Mouse (Mus musculus) brain, embryonic 14.5 days (tissue): ENCODE results near the gene Smg8.

Experiments
- CTCF ChIP-seq: fragments of 200-500 bp; IDR thresholded peaks from 2 replicates; pipeline ENCODE4 v1.5.1; 2012; ENCODE audit warnings: inconsistent platforms, mild to moderate bottlenecking, moderate library complexity, borderline replicate concordance; ENCODE audit not compliant: insufficient read depth, insufficient read length; ENCODE audit errors: extremely low read depth
- POLR2A ChIP-seq: fragments of 200-500 bp; IDR thresholded peaks from 2 replicates; pipeline ENCODE4 v1.6.1; 2012; ENCODE audit warnings: mild to moderate bottlenecking, inconsistent platforms, borderline replicate concordance; ENCODE audit not compliant: poor library complexity, insufficient read depth, insufficient read length, severe bottlenecking; ENCODE audit errors: extremely low read depth

DNA sequence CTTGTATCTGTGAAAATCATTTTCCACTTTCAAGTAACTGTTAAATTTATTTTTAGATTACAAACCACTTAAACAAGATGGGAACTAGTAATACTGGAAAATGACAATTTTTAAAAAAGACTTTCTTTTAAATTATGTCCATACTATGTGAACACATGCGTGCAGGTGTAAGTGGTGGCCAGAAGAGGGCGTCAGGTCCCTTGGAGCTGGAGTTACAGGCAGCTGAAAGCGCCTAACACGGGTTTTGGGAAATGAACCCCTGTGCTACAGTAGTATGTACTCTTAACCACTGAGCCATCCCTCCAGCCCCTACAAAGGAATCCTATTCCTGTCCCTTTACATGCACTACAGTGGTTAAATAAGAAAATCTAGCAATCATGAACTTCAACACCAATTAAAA, 50.4 kb downstream of the Smg8 start:
- peak; percentile 34; the same call in 1 of the 2 replicates for TF ChIP-seq CTCF
- TF ChIP-seq POLR2A = no peak
